Mouse (Mus musculus): ENCODE data around the gene Nap1l1. TPM values are rescaled to one million over a fixed set of nuclear protein-coding genes. Genes with fewer than 3 reads are reported as not detected.
"Not testable (repeated sequence)": the region's sequence is repeated elsewhere in the genome, so short reads cannot be mapped to it uniquely, and the experiment has no call there.

The Nap1l1 gene
- polyA plus RNA-seq, 1 experiment = 265 TPM

- Histone ChIP-seq H3K79me3 (ENCODE audit: low read depth) (peaks cover 93% of the 10 kb centered on the region), H3K27me3 (ENCODE audit: control insufficient read depth, insufficient read depth, insufficient read length) (no peaks in the 10 kb centered on the region), H3K4me3 (ENCODE audit: insufficient read depth, poor library complexity, severe bottlenecking) (no peak overlapping the region), H3ac (ENCODE audit: control insufficient read depth, insufficient read length, low read depth) (no peak overlapping the region), H3K79me2 (ENCODE audit: control insufficient read depth, insufficient read depth) (peaks cover 100% of the 10 kb centered on the region), H3K36me3 (ENCODE audit: control insufficient read depth, insufficient read depth) (peaks cover 95% of the 10 kb centered on the region)
- TF ChIP-seq MAX (IDR thresholded peaks at IDR 0.05) (no peak), CEBPB (IDR thresholded peaks at IDR 0.05; ENCODE audit: low read depth) (no peak), USF1 (IDR thresholded peaks at IDR 0.05; ENCODE audit: low read depth) (no peak), MYOG (IDR thresholded peaks at IDR 0.05; ENCODE audit: control insufficient read depth, extremely low read depth, insufficient read length) (no peak), CTCF (IDR thresholded peaks at IDR 0.05; ENCODE audit: control insufficient read depth, insufficient read depth, insufficient read length) (no peak), MYOD1 (IDR thresholded peaks at IDR 0.05; ENCODE audit: control insufficient read depth, insufficient read length, low read depth) (no peak), FOSL1 (IDR thresholded peaks at IDR 0.05; ENCODE audit: insufficient read depth, low read length, poor library complexity, severe bottlenecking) (no peak)
Measured at GRCm38 (mm10) chr10:111484079-111484478, 11.1 kb downstream of the Nap1l1 start.

GRCm38 (mm10) chr10:111488793-111489192, 15.8 kb downstream of the Nap1l1 start:
- Histone ChIP-seq H3K27me3 (ENCODE audit: control insufficient read depth, insufficient read depth, insufficient read length) (no peaks in the 10 kb centered on the region), H3K79me3 (ENCODE audit: low read depth) (peaks cover 58% of the 10 kb centered on the region), H3ac (ENCODE audit: control insufficient read depth, insufficient read length, low read depth) (no peak overlapping the region), H3K79me2 (ENCODE audit: control insufficient read depth, insufficient read depth) (peaks cover 66% of the 10 kb centered on the region), H3K36me3 (ENCODE audit: control insufficient read depth, insufficient read depth) (peaks cover 97% of the 10 kb centered on the region), H3K4me3 (ENCODE audit: insufficient read depth, poor library complexity, severe bottlenecking) (no peak overlapping the region)
- no peak for TF ChIP-seq MYOG (IDR thresholded peaks at IDR 0.05; ENCODE audit: control insufficient read depth, extremely low read depth, insufficient read length)
- no peak for TF ChIP-seq CTCF (IDR thresholded peaks at IDR 0.05; ENCODE audit: control insufficient read depth, insufficient read depth, insufficient read length)
- no peak for TF ChIP-seq FOSL1 (IDR thresholded peaks at IDR 0.05; ENCODE audit: insufficient read depth, low read length, poor library complexity, severe bottlenecking)
- TF ChIP-seq MYOD1 (IDR thresholded peaks at IDR 0.05; ENCODE audit: control insufficient read depth, insufficient read length, low read depth) = no peak
- TF ChIP-seq CEBPB (IDR thresholded peaks at IDR 0.05; ENCODE audit: low read depth) = no peak
- TF ChIP-seq MAX (IDR thresholded peaks at IDR 0.05) = no peak
- TF ChIP-seq USF1 (IDR thresholded peaks at IDR 0.05; ENCODE audit: low read depth) = no peak

DNA sequence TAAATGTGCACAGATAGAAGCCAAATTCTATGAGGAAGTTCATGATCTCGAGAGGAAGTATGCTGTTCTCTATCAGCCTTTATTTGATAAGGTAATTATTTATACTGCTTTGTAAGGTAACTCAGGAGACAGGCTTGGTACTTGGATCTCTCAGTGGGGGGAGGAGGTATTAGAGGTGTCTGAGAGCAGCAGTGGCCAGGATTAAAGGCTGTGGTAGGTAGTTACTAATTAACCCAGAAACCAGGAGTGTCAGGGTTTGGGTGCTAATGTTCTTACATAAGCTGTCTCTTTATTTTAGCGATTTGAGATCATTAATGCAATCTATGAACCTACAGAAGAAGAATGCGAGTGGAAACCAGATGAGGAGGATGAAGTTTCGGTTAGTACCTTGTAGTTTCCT, 17.1 kb downstream of the Nap1l1 start:
- H3ac ChIP-seq (ENCODE audit: control insufficient read depth, insufficient read length, low read depth); H3K4me3 ChIP-seq (ENCODE audit: insufficient read depth, poor library complexity, severe bottlenecking); H3K27me3 ChIP-seq (ENCODE audit: control insufficient read depth, insufficient read depth, insufficient read length): not testable (repeated sequence)
- H3K36me3 ChIP-seq (ENCODE audit: control insufficient read depth, insufficient read depth) = peaks cover 97% of the 10 kb centered on the region
- peaks cover 53% of the 10 kb centered on the region for H3K79me2 ChIP-seq (ENCODE audit: control insufficient read depth, insufficient read depth)
- H3K79me3 ChIP-seq (ENCODE audit: low read depth) = peaks cover 45% of the 10 kb centered on the region

GRCm38 (mm10) chr10:111495888-111496287, 22.9 kb downstream of the Nap1l1 start:
- H3K79me2 ChIP-seq (ENCODE audit: control insufficient read depth, insufficient read depth) = no peaks in the 10 kb centered on the region
- peaks cover 79% of the 10 kb centered on the region for H3K36me3 ChIP-seq (ENCODE audit: control insufficient read depth, insufficient read depth)
- no peak overlapping the region for H3ac ChIP-seq (ENCODE audit: control insufficient read depth, insufficient read length, low read depth)
- no peak overlapping the region for H3K4me3 ChIP-seq (ENCODE audit: insufficient read depth, poor library complexity, severe bottlenecking)
- TF ChIP-seq MAX (IDR thresholded peaks at IDR 0.05) (no peak), CEBPB (IDR thresholded peaks at IDR 0.05; ENCODE audit: low read depth) (no peak), CTCF (IDR thresholded peaks at IDR 0.05; ENCODE audit: control insufficient read depth, insufficient read depth, insufficient read length) (no peak), MYOD1 (IDR thresholded peaks at IDR 0.05; ENCODE audit: control insufficient read depth, insufficient read length, low read depth) (no peak), USF1 (IDR thresholded peaks at IDR 0.05; ENCODE audit: low read depth) (no peak), MYOG (IDR thresholded peaks at IDR 0.05; ENCODE audit: control insufficient read depth, extremely low read depth, insufficient read length) (no peak), FOSL1 (IDR thresholded peaks at IDR 0.05; ENCODE audit: insufficient read depth, low read length, poor library complexity, severe bottlenecking) (no peak)
- H3K79me3 ChIP-seq (ENCODE audit: low read depth) = peaks cover 3% of the 10 kb centered on the region
- H3K27me3 ChIP-seq (ENCODE audit: control insufficient read depth, insufficient read depth, insufficient read length) = no peaks in the 10 kb centered on the region

- H3K79me3 ChIP-seq (ENCODE audit: low read depth) = no peaks in the 10 kb centered on the region
- H3K4me3 ChIP-seq (ENCODE audit: insufficient read depth, poor library complexity, severe bottlenecking) = no peak overlapping the region
- no peak overlapping the region for H3ac ChIP-seq (ENCODE audit: control insufficient read depth, insufficient read length, low read depth)
- no peaks in the 10 kb centered on the region for H3K27me3 ChIP-seq (ENCODE audit: control insufficient read depth, insufficient read depth, insufficient read length)
- H3K79me2 ChIP-seq (ENCODE audit: control insufficient read depth, insufficient read depth) = no peaks in the 10 kb centered on the region
- TF ChIP-seq FOSL1 (IDR thresholded peaks at IDR 0.05; ENCODE audit: insufficient read depth, low read length, poor library complexity, severe bottlenecking) (no peak), MYOG (IDR thresholded peaks at IDR 0.05; ENCODE audit: control insufficient read depth, extremely low read depth, insufficient read length) (no peak), MYOD1 (IDR thresholded peaks at IDR 0.05; ENCODE audit: control insufficient read depth, insufficient read length, low read depth) (no peak), USF1 (IDR thresholded peaks at IDR 0.05; ENCODE audit: low read depth) (no peak), MAX (IDR thresholded peaks at IDR 0.05) (no peak), CEBPB (IDR thresholded peaks at IDR 0.05; ENCODE audit: low read depth) (no peak), CTCF (IDR thresholded peaks at IDR 0.05; ENCODE audit: control insufficient read depth, insufficient read depth, insufficient read length) (no peak)
- H3K36me3 ChIP-seq (ENCODE audit: control insufficient read depth, insufficient read depth) = peaks cover 41% of the 10 kb centered on the region
Measured at GRCm38 (mm10) chr10:111499892-111500291, 26.9 kb downstream of the Nap1l1 start.

- H3K79me2 ChIP-seq (ENCODE audit: control insufficient read depth, insufficient read depth) = peaks cover 24% of the 10 kb centered on the region
- peaks cover 12% of the 10 kb centered on the region for H3K79me3 ChIP-seq (ENCODE audit: low read depth)
- H3K36me3 ChIP-seq (ENCODE audit: control insufficient read depth, insufficient read depth) = peaks cover 16% of the 10 kb centered on the region
- no peak for TF ChIP-seq FOSL1 (IDR thresholded peaks at IDR 0.05; ENCODE audit: insufficient read depth, low read length, poor library complexity, severe bottlenecking)
- TF ChIP-seq MYOG (IDR thresholded peaks at IDR 0.05; ENCODE audit: control insufficient read depth, extremely low read depth, insufficient read length) = no peak
- TF ChIP-seq CTCF (IDR thresholded peaks at IDR 0.05; ENCODE audit: control insufficient read depth, insufficient read depth, insufficient read length) = peak; percentile 23
- peak; percentile 8 for TF ChIP-seq MAX (IDR thresholded peaks at IDR 0.05)
- no peak overlapping the region for H3K4me3 ChIP-seq (ENCODE audit: insufficient read depth, poor library complexity, severe bottlenecking)
- H3ac ChIP-seq (ENCODE audit: control insufficient read depth, insufficient read length, low read depth) = no peak overlapping the region
- H3K27me3 ChIP-seq (ENCODE audit: control insufficient read depth, insufficient read depth, insufficient read length) = no peaks in the 10 kb centered on the region
Measured at GRCm38 (mm10) chr10:111503071-111503470, 30.0 kb downstream of the Nap1l1 start.
